Mouse (Mus musculus): Measurements from ENCODE around the gene Trib3. TPM values are rescaled to one million over a fixed set of nuclear protein-coding genes. Genes with fewer than 3 reads are reported as not detected.

Gene Trib3
- polyA plus RNA-seq, 1 experiment from 2014 or later: 1.8 TPM

GRCm38 (mm10) chr2:152326654-152327053 lies 17.2 kb downstream of the Trib3 start:
- H3K4me1 ChIP-seq (replicated peaks): peaks cover 21% of the 10 kb centered on the region
- H3K27me3 ChIP-seq: no peaks in the 10 kb centered on the region
- H3K4me3 ChIP-seq: no peak overlapping the region
- peaks cover 48% of the 10 kb centered on the region for H3K36me3 ChIP-seq
- 92% methylated on average over 8 of the region's 8 CpGs for WGBS
- ATAC-seq (ENCODE audit: low FRiP score, low read depth): no peak
- no peak overlapping the region for H3K27ac ChIP-seq (replicated peaks)
- no peak overlapping the region for H3K9ac ChIP-seq
- H3K4me2 ChIP-seq: no peak overlapping the region
- no peaks in the 10 kb centered on the region for H3K9me3 ChIP-seq

DNA sequence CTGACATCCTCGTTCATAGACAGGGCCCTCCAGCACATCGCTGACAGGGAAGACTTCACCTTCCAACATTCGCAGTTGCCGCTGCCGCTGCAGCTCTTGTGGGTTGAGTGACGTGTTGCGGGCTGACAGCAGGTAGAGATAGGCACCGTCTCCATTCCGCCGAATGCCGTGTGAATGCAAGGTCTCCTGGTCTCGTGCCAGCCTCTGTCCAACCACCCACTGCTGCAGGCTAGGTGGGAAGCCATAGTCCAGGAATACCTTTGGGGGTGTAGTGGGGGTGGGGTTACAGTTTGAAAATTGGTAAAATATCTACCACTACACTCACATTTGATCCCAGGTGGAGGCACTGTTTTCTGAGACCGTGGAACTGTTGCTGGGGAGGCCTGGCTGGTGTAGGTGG lies 17.7 kb downstream of the Trib3 start:
- WGBS: 92% methylated on average over 13 of the region's 13 CpGs
- H3K27me3 ChIP-seq: no peaks in the 10 kb centered on the region
- no peak overlapping the region for H3K9ac ChIP-seq
- peaks cover 16% of the 10 kb centered on the region for H3K4me1 ChIP-seq (replicated peaks)
- no peak overlapping the region for H3K4me2 ChIP-seq
- ATAC-seq (ENCODE audit: low FRiP score, low read depth): no peak
- H3K4me3 ChIP-seq: no peak overlapping the region
- H3K9me3 ChIP-seq: no peaks in the 10 kb centered on the region
- H3K36me3 ChIP-seq: peaks cover 49% of the 10 kb centered on the region
- no peak overlapping the region for H3K27ac ChIP-seq (replicated peaks)

DNA sequence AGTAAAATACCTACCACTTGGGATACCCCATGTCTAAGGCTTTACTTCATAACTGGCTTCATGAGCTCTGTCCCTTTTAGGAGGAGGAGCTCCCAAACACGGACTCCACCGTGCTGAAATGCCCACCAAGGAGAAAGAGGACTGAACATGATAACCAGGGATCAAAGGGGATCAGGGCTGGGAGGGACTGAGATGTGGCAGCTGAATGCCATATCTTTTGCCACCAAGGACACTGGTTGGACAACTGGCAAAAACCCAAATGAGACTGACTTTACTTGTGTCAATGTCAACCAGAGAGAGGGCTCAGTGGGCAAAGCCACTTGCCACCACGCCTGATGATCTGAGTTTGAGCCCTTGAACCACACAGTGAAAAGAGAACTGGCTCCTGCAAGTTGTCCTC lies 19.0 kb downstream of the Trib3 start:
- no peak overlapping the region for H3K4me3 ChIP-seq
- no peak overlapping the region for H3K9ac ChIP-seq
- H3K27ac ChIP-seq (replicated peaks): no peak overlapping the region
- no peaks in the 10 kb centered on the region for H3K27me3 ChIP-seq
- no peaks in the 10 kb centered on the region for H3K9me3 ChIP-seq
- no peak overlapping the region for H3K4me2 ChIP-seq
- 92% methylated on average over 3 of the region's 3 CpGs for WGBS
- no peak for ATAC-seq (ENCODE audit: low FRiP score, low read depth)
- peaks cover 62% of the 10 kb centered on the region for H3K36me3 ChIP-seq
- peaks cover 3% of the 10 kb centered on the region; the same call in 1 of the 2 replicates for H3K4me1 ChIP-seq (replicated peaks)

GRCm38 (mm10) chr2:152323971-152324370 lies 19.9 kb downstream of the Trib3 start:
- no peak for ATAC-seq (ENCODE audit: low FRiP score, low read depth)
- peaks cover 65% of the 10 kb centered on the region for H3K36me3 ChIP-seq
- H3K27me3 ChIP-seq: no peaks in the 10 kb centered on the region
- no peak overlapping the region for H3K4me3 ChIP-seq
- WGBS: 95% methylated on average over 14 of the region's 14 CpGs
- H3K9me3 ChIP-seq: no peaks in the 10 kb centered on the region
- no peak overlapping the region for H3K27ac ChIP-seq (replicated peaks)
- H3K9ac ChIP-seq: no peak overlapping the region
- no peaks in the 10 kb centered on the region for H3K4me1 ChIP-seq (replicated peaks)
- H3K4me2 ChIP-seq: no peak overlapping the region

DNA sequence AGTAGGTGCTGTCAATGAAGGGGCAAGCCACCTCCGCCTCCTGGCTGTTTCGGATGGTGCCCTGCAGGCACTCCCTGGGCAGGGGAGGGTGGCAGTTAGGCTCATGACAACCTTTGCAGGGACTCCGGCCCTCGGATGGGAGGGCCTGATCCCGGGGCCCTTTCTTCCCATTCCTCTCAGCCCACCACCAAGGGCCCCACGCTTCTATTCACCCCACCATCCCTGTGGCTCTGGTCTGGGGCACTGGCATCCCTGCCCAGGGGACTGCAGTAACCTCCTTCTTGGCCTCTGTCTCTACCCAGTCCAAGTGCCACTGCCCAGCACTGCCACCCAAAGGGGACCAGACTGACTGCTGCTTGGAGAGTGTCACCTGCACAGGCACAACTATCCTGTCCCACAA lies 21.6 kb downstream of the Trib3 start:
- Histone ChIP-seq H3K36me3 (peaks cover 75% of the 10 kb centered on the region), H3K4me1 (replicated peaks) (no peaks in the 10 kb centered on the region), H3K27ac (replicated peaks) (no peak overlapping the region), H3K4me2 (no peak overlapping the region), H3K9me3 (no peaks in the 10 kb centered on the region), H3K27me3 (no peaks in the 10 kb centered on the region), H3K9ac (no peak overlapping the region), H3K4me3 (no peak overlapping the region)
- WGBS: 95% methylated on average over 6 of the region's 6 CpGs
- no peak for ATAC-seq (ENCODE audit: low FRiP score, low read depth)

- H3K4me1 ChIP-seq (replicated peaks): no peaks in the 10 kb centered on the region
- no peaks in the 10 kb centered on the region for H3K27me3 ChIP-seq
- H3K4me3 ChIP-seq: no peak overlapping the region
- peaks cover 81% of the 10 kb centered on the region for H3K36me3 ChIP-seq
- H3K9me3 ChIP-seq: no peaks in the 10 kb centered on the region
- WGBS: 87% methylated on average over 5 of the region's 5 CpGs
- no peak overlapping the region for H3K27ac ChIP-seq (replicated peaks)
- ATAC-seq (ENCODE audit: low FRiP score, low read depth): no peak
- no peak overlapping the region for H3K4me2 ChIP-seq
- no peak overlapping the region for H3K9ac ChIP-seq
Observed at GRCm38 (mm10) chr2:152321558-152321957, 22.3 kb downstream of the Trib3 start.

GRCm38 (mm10) chr2:152317054-152317453 lies 26.8 kb downstream of the Trib3 start:
- Histone ChIP-seq H3K9me3 (no peaks in the 10 kb centered on the region), H3K4me1 (replicated peaks) (no peaks in the 10 kb centered on the region), H3K4me3 (no peak overlapping the region), H3K36me3 (peaks cover 73% of the 10 kb centered on the region), H3K27ac (replicated peaks) (no peak overlapping the region), H3K27me3 (no peaks in the 10 kb centered on the region), H3K4me2 (no peak overlapping the region), H3K9ac (no peak overlapping the region)
- WGBS: 86% methylated on average over 6 of the region's 6 CpGs
- no peak for ATAC-seq (ENCODE audit: low FRiP score, low read depth)

DNA sequence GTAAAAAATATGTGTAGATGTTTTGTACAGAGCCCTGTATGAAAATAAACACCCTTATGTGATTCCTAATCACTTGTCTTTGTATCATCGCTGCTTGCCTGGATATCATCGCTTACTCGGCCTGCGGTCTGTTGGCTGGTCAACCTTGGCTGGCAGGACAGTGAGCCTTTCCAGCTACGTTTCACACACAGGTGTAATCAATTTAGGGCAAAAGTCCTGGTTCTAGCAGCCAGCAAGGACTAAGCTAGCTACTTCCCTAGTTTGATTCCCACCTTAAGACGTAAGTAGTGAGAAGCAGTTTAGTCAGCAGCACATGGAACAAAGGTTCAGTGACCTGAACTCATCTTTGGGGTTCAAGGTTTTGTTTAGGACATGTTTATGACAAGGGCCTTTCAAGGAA lies 29.9 kb downstream of the Trib3 start:
- H3K9me3 ChIP-seq: no peaks in the 10 kb centered on the region
- no peak overlapping the region for H3K4me3 ChIP-seq
- H3K4me1 ChIP-seq (replicated peaks): no peaks in the 10 kb centered on the region
- no peak overlapping the region for H3K27ac ChIP-seq (replicated peaks)
- peaks cover 80% of the 10 kb centered on the region for H3K36me3 ChIP-seq
- no peak overlapping the region for H3K4me2 ChIP-seq
- no peak overlapping the region for H3K9ac ChIP-seq
- ATAC-seq (ENCODE audit: low FRiP score, low read depth): no peak
- H3K27me3 ChIP-seq: no peaks in the 10 kb centered on the region
- 95% methylated on average over 6 of the region's 6 CpGs for WGBS

GRCm38 (mm10) chr2:152312996-152313395 lies 30.8 kb downstream of the Trib3 start:
- Histone ChIP-seq H3K9me3 (no peaks in the 10 kb centered on the region), H3K27ac (replicated peaks) (no peak overlapping the region), H3K36me3 (peaks cover 80% of the 10 kb centered on the region), H3K4me1 (replicated peaks) (no peaks in the 10 kb centered on the region), H3K9ac (no peak overlapping the region), H3K27me3 (no peaks in the 10 kb centered on the region), H3K4me3 (no peak overlapping the region), H3K4me2 (no peak overlapping the region)
- WGBS: 72% methylated on average over 7 of the region's 7 CpGs
- ATAC-seq (ENCODE audit: low FRiP score, low read depth): no peak

- ATAC-seq (ENCODE audit: low FRiP score, low read depth): no peak
- Histone ChIP-seq H3K36me3 (peaks cover 80% of the 10 kb centered on the region), H3K27me3 (no peaks in the 10 kb centered on the region), H3K4me3 (no peak overlapping the region), H3K4me1 (replicated peaks) (no peaks in the 10 kb centered on the region), H3K9me3 (no peaks in the 10 kb centered on the region), H3K27ac (replicated peaks) (no peak overlapping the region), H3K9ac (no peak overlapping the region), H3K4me2 (no peak overlapping the region)
- 94% methylated on average over 3 of the region's 3 CpGs for WGBS
Observed at GRCm38 (mm10) chr2:152307186-152307585, 36.6 kb downstream of the Trib3 start.

DNA sequence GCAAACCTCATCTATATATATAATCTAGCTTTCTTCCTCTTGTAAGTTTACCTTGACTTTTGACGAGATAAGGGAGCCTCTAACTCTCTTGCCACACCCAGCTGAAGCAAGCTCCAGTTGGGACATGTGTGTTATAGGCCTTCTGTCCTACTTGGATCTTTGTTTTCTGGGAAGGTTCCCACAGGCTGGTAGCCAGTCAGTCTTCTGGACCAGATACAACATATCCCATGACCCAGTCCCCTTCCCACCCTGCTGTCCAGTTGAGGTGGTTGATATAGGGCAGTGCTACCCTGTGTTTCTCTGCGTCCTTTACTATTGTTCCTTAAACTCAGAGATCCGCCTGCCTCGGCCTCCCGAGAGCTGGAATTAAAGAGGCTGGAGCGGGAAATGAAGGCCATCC lies 38.4 kb downstream of the Trib3 start:
- Histone ChIP-seq H3K4me1 (replicated peaks) (no peaks in the 10 kb centered on the region), H3K4me2 (no peak overlapping the region), H3K4me3 (no peak overlapping the region), H3K9ac (no peak overlapping the region), H3K27me3 (no peaks in the 10 kb centered on the region), H3K36me3 (peaks cover 67% of the 10 kb centered on the region), H3K9me3 (no peaks in the 10 kb centered on the region), H3K27ac (replicated peaks) (no peak overlapping the region)
- no peak for ATAC-seq (ENCODE audit: low FRiP score, low read depth)
- 95% methylated on average over 6 of the region's 6 CpGs for WGBS

- WGBS: 72% methylated on average over 5 of the region's 5 CpGs
- Histone ChIP-seq H3K4me2 (no peak overlapping the region), H3K36me3 (peaks cover 51% of the 10 kb centered on the region)
Observed at GRCm38 (mm10) chr2:152303781-152304180, 40.1 kb downstream of the Trib3 start.

DNA sequence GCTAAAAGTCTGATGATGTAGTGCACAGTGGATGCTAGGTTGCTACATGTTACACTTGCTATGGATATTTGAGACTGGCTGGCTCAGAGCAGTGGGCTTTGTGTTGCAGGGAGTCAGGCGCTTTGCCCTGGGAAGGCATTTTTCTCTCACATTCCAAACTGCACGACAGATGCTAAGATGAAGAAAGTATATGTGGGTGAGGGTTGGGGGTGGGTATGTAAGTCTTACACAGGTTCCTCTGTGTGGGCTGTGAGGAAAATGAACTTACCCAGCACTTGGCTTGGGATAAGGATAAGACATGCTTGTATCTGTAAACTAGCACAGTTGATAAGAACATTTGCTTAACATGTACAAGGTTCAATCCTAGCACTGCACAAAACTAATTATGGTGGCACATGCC lies 41.0 kb downstream of the Trib3 start:
- Histone ChIP-seq H3K4me3 (no peak overlapping the region), H3K36me3 (peaks cover 41% of the 10 kb centered on the region), H3K4me1 (replicated peaks) (no peaks in the 10 kb centered on the region), H3K9me3 (no peaks in the 10 kb centered on the region), H3K9ac (no peak overlapping the region), H3K27ac (replicated peaks) (no peak overlapping the region), H3K27me3 (no peaks in the 10 kb centered on the region), H3K4me2 (no peak overlapping the region)
- WGBS: 91% methylated on average over 2 of the region's 2 CpGs
- ATAC-seq (ENCODE audit: low FRiP score, low read depth): no peak

More at GRCm38 (mm10) chr2:152303781-152304180, 40.1 kb downstream of the Trib3 start:
- Histone ChIP-seq H3K4me3 (no peak overlapping the region), H3K27ac (replicated peaks) (no peak overlapping the region), H3K9ac (no peak overlapping the region), H3K4me1 (replicated peaks) (no peaks in the 10 kb centered on the region), H3K27me3 (no peaks in the 10 kb centered on the region), H3K9me3 (no peaks in the 10 kb centered on the region)
- no peak for ATAC-seq (ENCODE audit: low FRiP score, low read depth)
